Mouse (Mus musculus): ENCODE data around the gene Cuedc1. TPM values are rescaled to one million over a fixed set of nuclear protein-coding genes. Genes with fewer than 3 reads are reported as not detected.
A peak's percentile ranks its signal among the peaks of the same experiment; 100 is the strongest.

Cuedc1 gene
- polyA plus RNA-seq, 1 experiment from 2014 or later = 40.3 TPM

DNA sequence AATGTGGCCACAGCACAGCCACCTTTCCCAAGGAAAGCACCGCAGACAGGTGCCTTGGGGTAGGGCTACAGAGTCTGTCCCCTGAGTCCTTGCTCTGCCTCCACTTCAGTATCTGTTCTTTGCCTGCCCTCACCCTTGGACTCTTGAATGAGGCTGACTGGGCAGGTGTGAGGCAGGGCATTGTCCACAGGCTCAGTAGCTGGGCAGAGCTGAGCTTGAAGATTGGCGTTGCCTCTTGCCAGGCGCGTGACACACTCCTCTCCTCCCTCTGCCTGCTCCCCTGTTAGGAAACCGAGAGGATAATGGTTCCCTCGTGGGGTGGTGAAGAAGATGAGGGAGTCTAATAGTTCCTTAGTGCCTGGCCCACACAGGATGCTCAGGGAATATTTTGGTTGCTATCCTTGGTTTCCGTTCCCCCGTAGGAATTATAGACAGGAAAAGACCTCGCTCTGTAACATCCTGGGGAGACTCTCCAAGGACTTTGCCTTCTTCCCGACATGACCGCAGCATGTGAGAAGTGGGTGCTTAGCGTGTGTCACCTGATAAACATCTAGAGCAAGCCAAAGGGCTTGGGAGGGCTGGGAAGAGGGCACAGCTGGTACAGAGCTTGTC, 40.1 kb downstream of the Cuedc1 start:
- H3K36me3 ChIP-seq (ENCODE audit: control insufficient read depth, insufficient read depth) = no peaks in the 10 kb centered on the region
- H3K4me2 ChIP-seq (ENCODE audit: low read length) = no peak overlapping the region
- H3K9me3 ChIP-seq (ENCODE audit: control insufficient read depth, low read length) = no peaks in the 10 kb centered on the region
- H3K4me1 ChIP-seq (replicated peaks; ENCODE audit: control insufficient read depth, insufficient read depth, low read length) = peaks cover 37% of the 10 kb centered on the region
- H3K27ac ChIP-seq (ENCODE audit: low read length) = no peak overlapping the region
- no peak overlapping the region for H3K4me3 ChIP-seq (replicated peaks; ENCODE audit: low read length)
- H3K27me3 ChIP-seq (replicated peaks; ENCODE audit: control insufficient read depth, insufficient read depth, low read length) = no peaks in the 10 kb centered on the region
- no peak for ATAC-seq
- H3K9ac ChIP-seq (replicated peaks; ENCODE audit: low read depth, low read length) = no peak overlapping the region
- 59% methylated on average over 12 of the region's 12 CpGs for WGBS

DNA sequence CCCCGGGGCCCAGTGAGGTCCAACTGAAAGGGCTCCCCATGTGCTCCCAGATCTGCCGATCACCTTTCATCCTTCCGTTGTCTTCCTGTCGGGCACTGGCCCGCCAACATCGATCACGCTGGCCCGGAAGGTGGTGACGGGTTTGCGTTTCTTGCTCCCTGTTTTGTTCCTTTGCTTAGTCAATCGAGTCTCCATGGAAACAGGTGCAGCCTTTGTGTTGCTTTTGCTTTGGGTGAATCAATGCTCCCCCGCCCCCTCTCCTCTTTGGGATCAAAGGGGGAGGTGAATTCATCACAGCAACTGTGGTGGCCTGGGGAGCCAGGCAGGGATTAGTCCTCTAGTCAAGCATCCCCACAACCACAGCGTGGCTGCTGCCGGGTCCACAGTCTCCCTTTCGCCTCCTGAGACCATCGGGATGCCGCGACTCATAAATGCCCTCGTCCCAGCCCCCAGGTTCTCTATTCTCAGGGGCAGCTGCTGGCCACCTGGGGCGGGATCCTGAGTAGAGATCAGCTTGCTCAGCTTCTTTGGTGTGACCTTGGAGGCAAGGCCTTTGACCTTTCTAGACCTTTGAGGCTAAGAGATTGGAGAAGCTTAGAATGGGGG, 41.5 kb downstream of the Cuedc1 start:
- ATAC-seq = peak; percentile 70
- peak overlapping the region; percentile 6 for H3K4me3 ChIP-seq (replicated peaks; ENCODE audit: low read length)
- H3K27me3 ChIP-seq (replicated peaks; ENCODE audit: control insufficient read depth, insufficient read depth, low read length) = no peaks in the 10 kb centered on the region
- peak overlapping the region; percentile 36 for H3K4me2 ChIP-seq (ENCODE audit: low read length)
- H3K4me1 ChIP-seq (replicated peaks; ENCODE audit: control insufficient read depth, insufficient read depth, low read length) = peaks cover 37% of the 10 kb centered on the region
- H3K36me3 ChIP-seq (ENCODE audit: control insufficient read depth, insufficient read depth) = no peaks in the 10 kb centered on the region
- no peaks in the 10 kb centered on the region for H3K9me3 ChIP-seq (ENCODE audit: control insufficient read depth, low read length)
- H3K27ac ChIP-seq (ENCODE audit: low read length) = peak overlapping the region; percentile 78
- peak overlapping the region; percentile 24 for H3K9ac ChIP-seq (replicated peaks; ENCODE audit: low read depth, low read length)
- WGBS = 4% methylated on average over 20 of the region's 20 CpGs

DNA sequence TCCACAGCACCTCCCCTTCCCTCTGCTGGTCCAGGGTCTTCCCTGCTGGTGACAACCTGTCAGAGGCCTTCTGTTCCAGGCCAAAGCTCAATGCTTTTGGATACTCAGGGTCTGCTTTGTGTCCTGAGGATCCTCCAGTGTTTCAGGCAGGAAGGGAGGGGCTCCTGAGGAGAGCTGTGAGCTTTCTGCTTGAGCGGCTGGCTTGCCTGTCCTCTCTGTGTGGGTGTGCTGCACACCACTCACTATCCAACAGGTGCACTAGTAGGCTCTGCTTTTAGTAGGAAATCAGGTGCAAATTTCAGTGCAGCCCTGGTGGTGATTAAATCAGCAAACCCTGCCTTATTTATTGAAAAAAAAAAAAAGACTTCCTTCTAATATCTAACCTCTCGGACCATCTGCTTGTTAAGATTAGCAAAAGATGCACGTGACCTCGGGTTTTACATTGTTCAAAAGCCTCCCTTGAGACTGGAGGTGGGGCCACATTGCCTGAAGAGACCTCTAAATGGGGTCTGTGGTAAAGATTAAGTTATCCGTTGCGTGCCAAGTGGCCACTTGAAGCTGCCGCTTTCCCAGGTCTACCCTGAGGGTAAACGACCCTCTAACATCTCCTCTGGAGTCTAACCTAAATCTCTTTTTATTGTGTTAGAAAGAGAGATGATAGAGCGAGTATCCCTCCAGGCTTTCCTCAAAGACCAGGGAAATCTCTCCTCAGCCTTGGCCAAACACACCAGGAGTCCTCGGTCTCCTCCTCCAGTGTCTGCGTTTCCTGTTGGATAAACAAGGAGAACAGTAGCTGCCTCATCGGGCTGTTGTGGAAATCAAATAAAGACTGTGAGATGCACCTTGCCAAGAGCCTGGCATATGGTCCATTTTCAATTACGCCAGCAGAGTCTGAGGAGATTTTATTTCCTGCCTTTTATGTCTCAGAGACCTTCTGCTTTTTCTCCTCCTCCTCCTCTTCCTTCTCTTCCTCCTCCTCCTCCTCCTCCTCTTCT, 42.5 kb downstream of the Cuedc1 start:
- Histone ChIP-seq H3K9me3 (ENCODE audit: control insufficient read depth, low read length) (no peaks in the 10 kb centered on the region), H3K27ac (ENCODE audit: low read length) (peak overlapping the region; percentile 78), H3K36me3 (ENCODE audit: control insufficient read depth, insufficient read depth) (no peaks in the 10 kb centered on the region), H3K4me1 (replicated peaks; ENCODE audit: control insufficient read depth, insufficient read depth, low read length) (peaks cover 37% of the 10 kb centered on the region), H3K27me3 (replicated peaks; ENCODE audit: control insufficient read depth, insufficient read depth, low read length) (no peaks in the 10 kb centered on the region), H3K9ac (replicated peaks; ENCODE audit: low read depth, low read length) (peak overlapping the region; percentile 1; the same call in 1 of the 2 replicates), H3K4me3 (replicated peaks; ENCODE audit: low read length) (no peak overlapping the region), H3K4me2 (ENCODE audit: low read length) (peak overlapping the region; percentile 36)
- ATAC-seq = peak; percentile 45; the same call in 1 of the 2 replicates
- 15% methylated on average over 13 of the region's 13 CpGs for WGBS

DNA sequence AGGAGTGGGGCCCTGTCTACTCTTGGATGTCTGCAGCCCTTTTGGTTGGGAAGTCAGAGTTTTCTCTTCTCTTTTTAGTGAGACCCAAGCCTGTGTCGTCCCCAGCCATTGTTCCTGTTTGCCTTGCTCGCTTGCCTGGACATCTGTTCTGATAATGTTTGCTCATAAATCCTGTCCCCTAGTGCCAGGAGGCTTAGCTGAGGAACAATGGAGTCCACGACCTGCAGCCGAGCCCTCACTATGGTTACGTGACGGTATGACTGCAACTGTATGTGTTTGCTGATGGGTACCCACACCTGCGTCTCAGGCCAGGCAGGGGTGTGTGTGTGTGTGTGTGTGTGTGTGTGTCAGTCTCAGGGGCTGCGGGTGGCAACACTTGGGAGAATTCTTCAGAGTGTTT, 44.5 kb downstream of the Cuedc1 start:
- no peaks in the 10 kb centered on the region for H3K27me3 ChIP-seq (replicated peaks; ENCODE audit: control insufficient read depth, insufficient read depth, low read length)
- H3K27ac ChIP-seq (ENCODE audit: low read length) = no peak overlapping the region
- WGBS = 21% methylated on average over 8 of the region's 8 CpGs
- no peak overlapping the region for H3K4me2 ChIP-seq (ENCODE audit: low read length)
- H3K4me3 ChIP-seq (replicated peaks; ENCODE audit: low read length) = no peak overlapping the region
- ATAC-seq = no peak
- H3K36me3 ChIP-seq (ENCODE audit: control insufficient read depth, insufficient read depth) = no peaks in the 10 kb centered on the region
- H3K9me3 ChIP-seq (ENCODE audit: control insufficient read depth, low read length) = no peaks in the 10 kb centered on the region
- H3K9ac ChIP-seq (replicated peaks; ENCODE audit: low read depth, low read length) = no peak overlapping the region
- H3K4me1 ChIP-seq (replicated peaks; ENCODE audit: control insufficient read depth, insufficient read depth, low read length) = peaks cover 39% of the 10 kb centered on the region

GRCm38 (mm10) chr11:88144100-88144499, 46.2 kb downstream of the Cuedc1 start:
- WGBS = 54% methylated on average over 4 of the region's 4 CpGs
- Histone ChIP-seq H3K4me1 (replicated peaks; ENCODE audit: control insufficient read depth, insufficient read depth, low read length) (peaks cover 35% of the 10 kb centered on the region), H3K9ac (replicated peaks; ENCODE audit: low read depth, low read length) (no peak overlapping the region), H3K27ac (ENCODE audit: low read length) (no peak overlapping the region), H3K4me3 (replicated peaks; ENCODE audit: low read length) (no peak overlapping the region), H3K27me3 (replicated peaks; ENCODE audit: control insufficient read depth, insufficient read depth, low read length) (no peaks in the 10 kb centered on the region), H3K36me3 (ENCODE audit: control insufficient read depth, insufficient read depth) (no peaks in the 10 kb centered on the region), H3K9me3 (ENCODE audit: control insufficient read depth, low read length) (no peaks in the 10 kb centered on the region), H3K4me2 (ENCODE audit: low read length) (no peak overlapping the region)
- ATAC-seq = no peak

DNA sequence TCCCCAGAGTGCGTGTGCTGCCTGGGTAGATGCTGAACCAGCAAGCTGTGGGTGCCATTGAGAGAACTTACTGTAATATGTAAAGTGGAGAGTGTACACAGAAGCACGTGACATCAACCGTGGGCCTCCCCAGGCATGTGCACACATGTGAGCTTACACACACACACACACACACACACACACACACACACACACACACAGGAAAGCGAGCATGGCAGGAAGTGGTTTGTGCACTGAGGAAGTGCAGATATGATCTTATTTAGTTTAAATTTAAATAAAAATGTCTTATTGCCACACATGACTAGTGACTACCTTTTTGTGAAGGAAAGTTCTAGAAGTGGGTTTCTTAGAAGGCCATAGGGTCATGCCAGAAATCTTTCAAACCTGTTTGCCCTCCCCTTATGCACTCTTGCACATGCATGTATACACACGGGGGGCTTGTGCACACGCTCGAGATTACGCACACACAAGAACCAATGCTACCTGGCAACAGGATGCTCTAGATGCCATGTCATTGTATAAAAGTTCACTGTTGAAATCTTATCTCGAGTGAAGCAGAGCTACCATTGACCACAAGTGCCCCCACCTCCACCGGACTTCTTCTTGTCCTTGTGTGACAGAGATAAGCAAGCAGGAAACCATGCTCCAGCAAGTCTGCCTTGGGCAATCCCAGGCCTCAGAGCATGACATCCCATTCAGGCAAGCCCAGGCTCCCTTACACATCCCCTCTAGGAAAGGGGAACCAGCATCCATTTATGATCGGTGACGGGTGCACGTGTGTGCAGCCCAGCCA, 47.6 kb downstream of the Cuedc1 start:
- Histone ChIP-seq H3K27me3 (replicated peaks; ENCODE audit: control insufficient read depth, insufficient read depth, low read length) (no peaks in the 10 kb centered on the region), H3K4me2 (ENCODE audit: low read length) (no peak overlapping the region), H3K4me1 (replicated peaks; ENCODE audit: control insufficient read depth, insufficient read depth, low read length) (peaks cover 22% of the 10 kb centered on the region), H3K36me3 (ENCODE audit: control insufficient read depth, insufficient read depth) (no peaks in the 10 kb centered on the region), H3K9ac (replicated peaks; ENCODE audit: low read depth, low read length) (no peak overlapping the region), H3K4me3 (replicated peaks; ENCODE audit: low read length) (no peak overlapping the region), H3K9me3 (ENCODE audit: control insufficient read depth, low read length) (no peaks in the 10 kb centered on the region), H3K27ac (ENCODE audit: low read length) (no peak overlapping the region)
- no peak for ATAC-seq
- WGBS = 91% methylated on average over 13 of the region's 13 CpGs

GRCm38 (mm10) chr11:88146264-88147060, 48.6 kb downstream of the Cuedc1 start:
- H3K27me3 ChIP-seq (replicated peaks; ENCODE audit: control insufficient read depth, insufficient read depth, low read length) = no peaks in the 10 kb centered on the region
- H3K4me2 ChIP-seq (ENCODE audit: low read length) = no peak overlapping the region
- ATAC-seq = no peak; the same call in 1 of the 2 replicates
- no peaks in the 10 kb centered on the region for H3K36me3 ChIP-seq (ENCODE audit: control insufficient read depth, insufficient read depth)
- WGBS = 69% methylated on average over 12 of the region's 12 CpGs
- H3K4me1 ChIP-seq (replicated peaks; ENCODE audit: control insufficient read depth, insufficient read depth, low read length) = peaks cover 19% of the 10 kb centered on the region
- no peaks in the 10 kb centered on the region for H3K9me3 ChIP-seq (ENCODE audit: control insufficient read depth, low read length)
- H3K4me3 ChIP-seq (replicated peaks; ENCODE audit: low read length) = no peak overlapping the region
- no peak overlapping the region for H3K9ac ChIP-seq (replicated peaks; ENCODE audit: low read depth, low read length)
- H3K27ac ChIP-seq (ENCODE audit: low read length) = 0 out of 2 replicates have a peak overlapping the region, but pooled peaks have one; percentile 9

DNA sequence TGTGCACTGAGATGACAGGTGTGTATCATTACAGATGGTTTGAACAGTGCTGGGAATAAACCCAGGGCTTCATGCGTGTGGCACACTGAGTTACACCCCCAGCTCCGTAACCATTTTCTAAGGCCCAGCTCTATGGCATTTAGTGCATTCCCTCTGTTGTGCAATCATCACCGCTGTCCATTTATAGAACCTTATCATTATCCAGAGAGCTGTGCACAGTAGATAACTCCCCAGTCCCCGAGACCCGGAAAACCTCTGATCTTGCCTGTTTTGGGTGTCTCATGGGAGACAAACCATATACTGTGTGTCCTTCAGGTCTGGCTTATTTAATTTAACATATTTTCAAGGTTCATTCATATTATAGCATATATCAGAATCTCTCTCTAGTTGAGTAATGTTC, 49.5 kb downstream of the Cuedc1 start:
- 95% methylated on average over 5 of the region's 5 CpGs for WGBS
- H3K4me2 ChIP-seq (ENCODE audit: low read length) = no peak overlapping the region
- no peak overlapping the region for H3K9ac ChIP-seq (replicated peaks; ENCODE audit: low read depth, low read length)
- no peaks in the 10 kb centered on the region for H3K9me3 ChIP-seq (ENCODE audit: control insufficient read depth, low read length)
- no peaks in the 10 kb centered on the region for H3K27me3 ChIP-seq (replicated peaks; ENCODE audit: control insufficient read depth, insufficient read depth, low read length)
- peaks cover 22% of the 10 kb centered on the region for H3K4me1 ChIP-seq (replicated peaks; ENCODE audit: control insufficient read depth, insufficient read depth, low read length)
- H3K4me3 ChIP-seq (replicated peaks; ENCODE audit: low read length) = no peak overlapping the region
- no peak overlapping the region for H3K27ac ChIP-seq (ENCODE audit: low read length)
- no peaks in the 10 kb centered on the region for H3K36me3 ChIP-seq (ENCODE audit: control insufficient read depth, insufficient read depth)
- no peak for ATAC-seq
